In the genomic region with DNA sequence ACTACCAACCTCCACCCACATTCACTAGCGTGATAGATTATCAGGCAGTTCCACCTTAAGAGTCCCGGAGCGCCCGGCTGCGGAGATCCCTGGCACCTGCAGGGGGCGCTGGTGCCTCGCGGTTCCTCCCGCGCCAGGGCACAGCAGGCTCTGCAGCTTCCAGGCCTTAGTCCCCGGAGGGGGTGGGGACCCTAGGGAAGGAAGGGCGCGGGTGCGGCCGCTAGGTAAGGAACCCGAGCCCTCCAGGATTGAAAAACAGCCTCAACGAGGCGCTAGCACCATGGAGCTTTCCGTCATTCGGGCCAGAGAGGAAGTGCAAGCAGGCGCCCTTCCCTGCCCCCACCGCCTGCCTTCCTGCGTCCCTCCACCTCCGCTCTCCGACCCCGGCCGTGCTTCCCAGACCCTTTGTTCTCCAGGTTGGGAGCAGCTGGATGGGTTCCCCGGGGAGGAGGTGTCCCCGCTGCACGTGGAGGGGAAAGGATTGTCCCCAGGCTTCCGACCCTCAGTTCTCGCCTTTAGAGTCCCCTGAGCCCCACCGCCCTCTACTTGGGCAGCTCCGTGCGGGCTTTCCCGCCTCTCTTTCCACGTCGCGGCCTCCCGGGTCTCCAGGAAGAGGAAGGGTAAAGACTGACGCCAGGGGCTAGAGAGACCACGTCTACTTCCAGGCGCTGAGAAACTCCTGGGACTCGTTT, we compare ENCODE assay signal across 8 mouse cellular contexts. TPM values are rescaled to one million over a fixed set of nuclear protein-coding genes. Genes with fewer than 3 reads are reported as not detected.
A peak's percentile ranks its signal among the peaks of the same experiment; 100 is the strongest.
DNase-seq lines count a peak whose midpoint lies in the region; ATAC-seq and TF ChIP-seq lines count a peak whose summit lies in the region.

No protein-coding gene starts in this region.

- ATAC-seq in embryonic facial prominence, embryonic 13.5 days (ENCODE audit: insufficient number of reproducible peaks, insufficient read depth, low FRiP score, low TSS enrichment, low read depth): peak; percentile 85
- peak; percentile 76 for ATAC-seq in limb, embryonic 14.5 days (ENCODE audit: low FRiP score, low read depth)
- peak; percentile 87 for ATAC-seq in midbrain, postnatal 0 days (ENCODE audit: low FRiP score)

- DNase-seq in 3134 (ENCODE audit: extremely low read depth, insufficient read length, low spot score): peak; percentile 94
- DNase-seq in adrenal gland, postnatal 36 days: peak; percentile 95 to 98
- DNase-seq in heart, adult 8-10 months (ENCODE audit: low spot score): peak; percentile 92
- DNase-seq in kidney, adult 9 months: peak; percentile 98
- peak; percentile 95 for DNase-seq in limb, embryonic 14.5 days (ENCODE audit: low spot score)
- DNase-seq in midbrain, postnatal 0 days (ENCODE audit: low spot score): peak; percentile 94
- peak; percentile 78 to 87 for DNase-seq in spleen, postnatal 14 days (ENCODE audit: low spot score in 2 of 2)

- peak overlapping the region; percentile 97 for H3K4me2 ChIP-seq in embryonic facial prominence, embryonic 13.5 days
- H3K4me2 ChIP-seq in limb, embryonic 14.5 days (replicated peaks; ENCODE audit: low read depth, low read length, severe bottlenecking): peak overlapping the region; percentile 98
- peak overlapping the region; percentile 88 for H3K4me2 ChIP-seq in midbrain, postnatal 0 days (ENCODE audit: low read depth, low read length, poor library complexity, severe bottlenecking)

- TF ChIP-seq CTCF in midbrain, postnatal 0 days (IDR thresholded peaks at IDR 0.05): peak; percentile 97

- WGBS in embryonic facial prominence, embryonic 13.5 days: under 1% methylated on average over 44 of the region's 44 CpGs
- WGBS in limb, embryonic 14.5 days: under 1% methylated on average over 38 of the region's 44 CpGs
- WGBS in midbrain, postnatal 0 days: under 1% methylated on average over 41 of the region's 44 CpGs

- H3K27me3 ChIP-seq in embryonic facial prominence, embryonic 13.5 days: peaks cover 12% of the 10 kb centered on the region; the same call in 1 of the 2 replicates
- H3K27me3 ChIP-seq in limb, embryonic 14.5 days (ENCODE audit: control insufficient read depth, insufficient read depth, low read length): no peaks in the 10 kb centered on the region
- peaks cover 4% of the 10 kb centered on the region; the same call in 1 of the 2 replicates for H3K27me3 ChIP-seq in midbrain, postnatal 0 days (ENCODE audit: insufficient read depth, low read length)

- peaks cover 35% of the 10 kb centered on the region for H3K4me1 ChIP-seq in embryonic facial prominence, embryonic 13.5 days
- H3K4me1 ChIP-seq in limb, embryonic 14.5 days (ENCODE audit: control insufficient read depth, insufficient read depth, low read length): peaks cover 27% of the 10 kb centered on the region
- H3K4me1 ChIP-seq in midbrain, postnatal 0 days (ENCODE audit: insufficient read depth, low read length): peaks cover 20% of the 10 kb centered on the region; the same call in 1 of the 2 replicates

- peak overlapping the region; percentile 93 for H3K9ac ChIP-seq in embryonic facial prominence, embryonic 13.5 days
- peak overlapping the region; percentile 86 for H3K9ac ChIP-seq in limb, embryonic 14.5 days (ENCODE audit: low read depth, low read length, severe bottlenecking)
- peak overlapping the region; percentile 62 for H3K9ac ChIP-seq in midbrain, postnatal 0 days (replicated peaks; ENCODE audit: low read length, poor library complexity, severe bottlenecking)

- H3K4me3 ChIP-seq in embryonic facial prominence, embryonic 13.5 days: peak overlapping the region; percentile 68
- H3K4me3 ChIP-seq in limb, embryonic 14.5 days (replicated peaks; ENCODE audit: low read length): peak overlapping the region; percentile 59
- H3K4me3 ChIP-seq in midbrain, postnatal 0 days (ENCODE audit: low read depth, low read length): peak overlapping the region; percentile 65

- TF ChIP-seq POLR2A in limb, embryonic 14.5 days (IDR thresholded peaks at IDR 0.05; ENCODE audit: borderline replicate concordance, extremely low read depth, insufficient read depth, insufficient read length): no peak; the same call in 1 of the 2 replicates

- H3K9me3 ChIP-seq in embryonic facial prominence, embryonic 13.5 days: no peaks in the 10 kb centered on the region
- H3K9me3 ChIP-seq in limb, embryonic 14.5 days (ENCODE audit: control insufficient read depth, low read length): no peaks in the 10 kb centered on the region
- H3K9me3 ChIP-seq in midbrain, postnatal 0 days (ENCODE audit: low read length): no peaks in the 10 kb centered on the region

- peak overlapping the region; percentile 98 for H3K27ac ChIP-seq in embryonic facial prominence, embryonic 13.5 days
- peak overlapping the region; percentile 97 for H3K27ac ChIP-seq in limb, embryonic 14.5 days (replicated peaks; ENCODE audit: low read depth, low read length)
- peak overlapping the region; percentile 85 for H3K27ac ChIP-seq in midbrain, postnatal 0 days (ENCODE audit: low read depth, low read length)

- H3K36me3 ChIP-seq in embryonic facial prominence, embryonic 13.5 days: no peaks in the 10 kb centered on the region
- H3K36me3 ChIP-seq in limb, embryonic 14.5 days (ENCODE audit: control insufficient read depth, insufficient read depth, low read length): no peaks in the 10 kb centered on the region
- H3K36me3 ChIP-seq in midbrain, postnatal 0 days (ENCODE audit: insufficient read depth, low read length): no peaks in the 10 kb centered on the region

RNA-seq across cellular contexts. Expression of a gene that starts 9.9 kb away (rescaled TPM):
- 1 to 10 TPM; 1.4 to 1.9 TPM for total RNA-seq in adrenal gland, postnatal 36 days (2021)
- 13.7 and 15.0 TPM in 2 replicates for polyA plus RNA-seq in embryonic facial prominence, embryonic 13.5 days (2015; fragmentation: Nextera tagmentation; extraction: Ambion mirVana)
- 1 to 10 TPM; 3.5 to 7.3 (median 5.5) TPM for total RNA-seq in heart, adult 8-10 months (2022)
- 8.8 and 10.8 TPM in 2 replicates for polyA plus RNA-seq in limb, embryonic 14.5 days (2012; rRNA removed)
- polyA plus RNA-seq in limb, embryonic 14.5 days (2014; fragmentation: Nextera tagmentation; extraction: Ambion mirVana): 13.0 and 14.2 TPM in 2 replicates
- 2.4 and 3.6 TPM in 2 replicates for total RNA-seq in midbrain, postnatal 0 days (2014; rRNA removed)
- 9.7 and 10.3 TPM in 2 replicates for polyA plus RNA-seq in midbrain, postnatal 0 days (2015; fragmentation: Nextera tagmentation; extraction: Ambion mirVana)

RNA-seq across cellular contexts. Expression of a gene that starts 21.3 kb away (rescaled TPM):
- 1 to 10 TPM; 2.8 to 4.4 TPM for total RNA-seq in adrenal gland, postnatal 36 days (2021)
- polyA plus RNA-seq in embryonic facial prominence, embryonic 13.5 days (2015; fragmentation: Nextera tagmentation; extraction: Ambion mirVana): 8.3 and 9.8 TPM in 2 replicates
- 1 to 10 TPM; 2.5 to 5.9 (median 3.7) TPM for total RNA-seq in heart, adult 8-10 months (2022)
- 18.7 and 19.0 TPM in 2 replicates for polyA plus RNA-seq in limb, embryonic 14.5 days (2012; rRNA removed)
- polyA plus RNA-seq in limb, embryonic 14.5 days (2014; fragmentation: Nextera tagmentation; extraction: Ambion mirVana): 7.9 and 8.2 TPM in 2 replicates
- total RNA-seq in midbrain, postnatal 0 days (2014; rRNA removed): 12.1 and 12.4 TPM in 2 replicates
- polyA plus RNA-seq in midbrain, postnatal 0 days (2015; fragmentation: Nextera tagmentation; extraction: Ambion mirVana): 3.5 and 4.3 TPM in 2 replicates

RNA-seq across cellular contexts. Expression of a gene that starts 27.4 kb away (rescaled TPM):
- 10 to 100 TPM; 46.8 to 47.7 TPM for total RNA-seq in adrenal gland, postnatal 36 days (2021)
- 67.2 and 73.6 TPM in 2 replicates for polyA plus RNA-seq in embryonic facial prominence, embryonic 13.5 days (2015; fragmentation: Nextera tagmentation; extraction: Ambion mirVana)
- total RNA-seq in heart, adult 8-10 months (2022): 10 to 100 TPM; 25.1 to 41.8 (median 30.5) TPM
- 52.7 and 59.4 TPM in 2 replicates for polyA plus RNA-seq in limb, embryonic 14.5 days (2012; rRNA removed)
- 33.4 and 38.0 TPM in 2 replicates for polyA plus RNA-seq in limb, embryonic 14.5 days (2014; fragmentation: Nextera tagmentation; extraction: Ambion mirVana)
- 22.7 and 96.5 TPM in 2 replicates for total RNA-seq in midbrain, postnatal 0 days (2014; rRNA removed)
- polyA plus RNA-seq in midbrain, postnatal 0 days (2015; fragmentation: Nextera tagmentation; extraction: Ambion mirVana): 23.9 and 28.9 TPM in 2 replicates

RNA-seq across cellular contexts. Expression of a gene that starts 30.8 kb away (rescaled TPM):
- total RNA-seq in adrenal gland, postnatal 36 days (2021): not detected
- not detected in 2 replicates for polyA plus RNA-seq in embryonic facial prominence, embryonic 13.5 days (2015; fragmentation: Nextera tagmentation; extraction: Ambion mirVana)
- not detected for total RNA-seq in heart, adult 8-10 months (2022)
- polyA plus RNA-seq in limb, embryonic 14.5 days (2012; rRNA removed): not detected in 2 replicates
- polyA plus RNA-seq in limb, embryonic 14.5 days (2014; fragmentation: Nextera tagmentation; extraction: Ambion mirVana): not detected in 2 replicates
- total RNA-seq in midbrain, postnatal 0 days (2014; rRNA removed): not detected in 2 replicates
- not detected in 2 replicates for polyA plus RNA-seq in midbrain, postnatal 0 days (2015; fragmentation: Nextera tagmentation; extraction: Ambion mirVana)

Comparison
In these comparisons a context has a peak if more than half of its experiments do, and no peak if none do; other contexts are left out.
1. Peak in every context shown above with its lines: DNase-seq, ATAC-seq, H3K4me3 ChIP-seq and H3K27ac ChIP-seq.